Mouse (Mus musculus) CH12.LX (cell line): ENCODE measurements around the gene Gm19668. TPM values are rescaled to one million over a fixed set of nuclear protein-coding genes. Genes with fewer than 3 reads are reported as not detected.

Source experiments
- DNase-seq: peaks from one replicate; pipeline ENCODE4 v3.0.0-alpha.2; 2013; ENCODE audit errors: extremely low read depth
- H3K27ac ChIP-seq: 2 replicates; pipeline ENCODE4 v1.5.1; 2012; ENCODE audit warnings: low read depth, mild to moderate bottlenecking, control low read depth, moderate library complexity; ENCODE audit not compliant: insufficient read depth
- H3K27me3 ChIP-seq: replicated peaks from 2 replicates; pipeline ENCODE3; 2012; ENCODE audit warnings: inconsistent platforms
- H3K36me3 ChIP-seq, 2 experiments: replicated peaks in 1 of 2; 2 replicates each; pipeline versions ENCODE3 to v1.6.1; 2012; ENCODE audit warnings: inconsistent platforms in 1 of 2, low read length in 1 of 2, mild to moderate bottlenecking in 1 of 2, mixed read lengths in 1 of 2, moderate library complexity in 1 of 2; ENCODE audit not compliant: control insufficient read depth in 1 of 2, insufficient read depth in 1 of 2
- H3K4me1 ChIP-seq, 2 experiments: 2 replicates each; pipeline ENCODE4 v1.6.1; 2012; ENCODE audit warnings: inconsistent platforms in 1 of 2, moderate library complexity in 1 of 2; ENCODE audit not compliant: insufficient read depth in 2 of 2, control insufficient read depth in 1 of 2
- H3K4me2 ChIP-seq: 2 replicates; pipeline ENCODE4 v1.6.1; 2012; ENCODE audit warnings: low read depth, mild to moderate bottlenecking, control low read depth; ENCODE audit not compliant: poor library complexity, insufficient read depth, severe bottlenecking
- H3K4me3 ChIP-seq, 3 experiments: fragments of 150-350 bp in 1 of 3; sonication (generic) in 1 of 3; replicated peaks in 1 of 3; 2 replicates each; pipeline versions ENCODE3 to v1.5.1; 2011 to 2012; ENCODE audit warnings: low read depth in 2 of 3, low read length in 2 of 3, mild to moderate bottlenecking in 2 of 3, moderate library complexity in 2 of 3, control low read depth in 1 of 3, improper control_type of control experiment in 1 of 3, inconsistent platforms in 1 of 3, mixed read lengths in 1 of 3; ENCODE audit not compliant: poor library complexity in 1 of 3
- H3K79me2 ChIP-seq: replicated peaks from 2 replicates; pipeline ENCODE4 v1.6.1; 2012; ENCODE audit warnings: mild to moderate bottlenecking, moderate library complexity; ENCODE audit not compliant: control insufficient read depth, poor library complexity, insufficient read depth, severe bottlenecking; ENCODE audit errors: extremely low read depth
- H3K9ac ChIP-seq: 2 replicates; pipeline ENCODE4 v1.6.1; 2012; ENCODE audit warnings: low read depth, mild to moderate bottlenecking, control low read depth, moderate library complexity; ENCODE audit not compliant: insufficient read depth
- H3K9me3 ChIP-seq: replicated peaks from 2 replicates; pipeline ENCODE3; 2012; ENCODE audit warnings: low read length, inconsistent platforms, mixed read lengths
- CHD2 ChIP-seq: IDR thresholded peaks from 2 replicates; pipeline ENCODE4 v1.6.1; 2011; ENCODE audit warnings: low read length, improper control_type of control experiment
- EP300 ChIP-seq: IDR thresholded peaks from 2 replicates; pipeline ENCODE4 v1.6.1; 2011; ENCODE audit warnings: low read length, improper control_type of control experiment
- GABPA ChIP-seq: IDR thresholded peaks from 2 replicates; pipeline ENCODE4 v1.6.1; 2012; ENCODE audit warnings: low read depth, low read length, improper control_type of control experiment, inconsistent platforms; ENCODE audit not compliant: insufficient replicate concordance
- HCFC1 ChIP-seq: IDR thresholded peaks from 2 replicates; pipeline ENCODE4 v1.6.1; 2012; ENCODE audit warnings: low read depth, mild to moderate bottlenecking, inconsistent platforms, low read length, improper control_type of control experiment
- JUN ChIP-seq: IDR thresholded peaks from 2 replicates; pipeline ENCODE4 v1.6.1; 2011; ENCODE audit warnings: low read depth, mild to moderate bottlenecking, low read length, improper control_type of control experiment, moderate library complexity; ENCODE audit not compliant: insufficient read depth
- JUND ChIP-seq: conservative IDR thresholded peaks from 2 replicates; pipeline ENCODE4 v1.6.1; 2011; ENCODE audit warnings: low read depth, low read length, improper control_type of control experiment
- KAT2A ChIP-seq: IDR thresholded peaks from 2 replicates; pipeline ENCODE4 v1.6.1; 2012; ENCODE audit warnings: low read length, improper control_type of control experiment, inconsistent platforms; ENCODE audit not compliant: insufficient replicate concordance
- MAFK ChIP-seq: IDR thresholded peaks from 2 replicates; pipeline ENCODE4 v1.6.1; 2011; ENCODE audit warnings: low read length, improper control_type of control experiment; ENCODE audit not compliant: insufficient replicate concordance
- MAX ChIP-seq: IDR thresholded peaks from 2 replicates; pipeline ENCODE4 v1.6.1; 2011; ENCODE audit warnings: low read length, improper control_type of control experiment
- MEF2A ChIP-seq: IDR thresholded peaks from 2 replicates; pipeline ENCODE4 v1.6.1; 2014; ENCODE audit warnings: low read depth, mild to moderate bottlenecking, inconsistent platforms, low read length, improper control_type of control experiment, borderline replicate concordance
- MXI1 ChIP-seq: IDR thresholded peaks from 2 replicates; pipeline ENCODE4 v1.6.1; 2011; ENCODE audit warnings: mild to moderate bottlenecking, low read depth, low read length, improper control_type of control experiment
- PAX5 ChIP-seq: IDR thresholded peaks from 2 replicates; pipeline ENCODE4 v1.6.1; 2012; ENCODE audit warnings: low read length, inconsistent platforms, mixed read lengths
- RAD21 ChIP-seq: IDR thresholded peaks from 2 replicates; pipeline ENCODE4 v1.6.1; 2011; ENCODE audit warnings: low read depth, mild to moderate bottlenecking, low read length, improper control_type of control experiment, moderate library complexity
- SIN3A ChIP-seq: IDR thresholded peaks from 2 replicates; pipeline ENCODE4 v1.6.1; 2012; ENCODE audit warnings: low read length, improper control_type of control experiment, inconsistent platforms
- SMC3 ChIP-seq: IDR thresholded peaks from 2 replicates; pipeline ENCODE4 v1.6.1; 2011; ENCODE audit warnings: low read depth, low read length, improper control_type of control experiment
- UBTF ChIP-seq: IDR thresholded peaks from 2 replicates; pipeline ENCODE4 v1.6.1; 2012; ENCODE audit warnings: low read depth, mild to moderate bottlenecking, inconsistent platforms, low read length, improper control_type of control experiment, moderate library complexity
- ZC3H11A ChIP-seq: IDR thresholded peaks from 2 replicates; pipeline ENCODE4 v1.6.1; 2012; ENCODE audit warnings: low read depth, mild to moderate bottlenecking, inconsistent platforms, low read length, improper control_type of control experiment
- ZNF384 ChIP-seq: IDR thresholded peaks from 2 replicates; pipeline ENCODE4 v1.6.1; 2012; ENCODE audit warnings: low read depth, low read length, improper control_type of control experiment, inconsistent platforms
- dilution Hi-C: fragments of 300-500 bp; cut with MboI; formaldehyde crosslinking; loops from 2 replicates; pipeline ENCODE4 v1.14.3; 2020; ENCODE audit warnings: low sequenced_read_pairs; ENCODE audit not compliant: extremely low pct_unique_long_range_greater_than_20kb, extremely low pct_ligation_motif_present
- in situ Hi-C: fragments of 300-500 bp; cut with MboI; formaldehyde crosslinking; loops from 3 replicates; pipeline ENCODE4 v1.14.3; 2019; ENCODE audit warnings: low sequenced_read_pairs, low pct_ligation_motif_present, low pct_unique_long_range_greater_than_20kb, mixed read lengths
- polyA plus RNA-seq: library from polyadenylated mRNA; unstranded; fragments of >175 nt; gene quantifications from 2 replicates; pipeline ENCODE4 v1.2.1, GENCODE M21; 2012; ENCODE audit warnings: low read depth; ENCODE audit not compliant: insufficient read length
- total RNA-seq, 2 experiments: library from RNA; depleted of rRNA; stranded (reverse); fragments of 300-350 nt in 1 of 2; fragments of >200 nt in 1 of 2; gene quantifications; 2 replicates each; pipeline ENCODE4 v1.2.3; 2012 to 2014

Gene Gm19668
- total and polyA plus RNA-seq, 3 experiments = not detected

GRCm38 (mm10) chr10:77814382-77814781 lies 15.4 kb upstream of the Gm19668 start, which contains the start of gene Gm2696:
Gm2696 (plus strand) TSS chr10:77814682.
- H3K4me3 ChIP-seq = no peak within 1 kb of the TSS

DNA sequence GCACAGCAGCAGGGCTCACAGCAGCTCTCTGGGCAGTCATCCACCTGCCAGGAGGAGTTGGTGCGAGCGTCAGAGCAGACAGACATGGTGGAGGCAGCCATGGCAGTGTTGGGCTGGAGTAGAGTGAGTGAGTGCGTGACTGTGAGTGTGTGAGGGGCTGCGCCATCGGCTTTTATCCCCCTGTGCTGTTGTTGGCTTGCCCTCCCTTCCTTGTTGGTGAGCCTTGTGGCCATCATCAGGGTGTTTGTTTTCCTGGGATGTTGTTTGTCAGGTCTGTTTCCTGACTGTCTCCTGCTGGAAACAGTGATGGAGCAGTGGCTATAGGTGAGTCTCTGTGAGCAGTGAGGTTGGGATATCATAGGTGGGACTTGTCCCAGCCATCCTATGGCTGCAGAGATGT lies 12.8 kb upstream of the Gm19668 start, which contains the start of gene Gm9507:
TSS of gene Gm9507 (minus strand) at position 101 of the 400 bp plus-strand sequence.
- dilution Hi-C loops = no loop called here
- in situ Hi-C loops = no loop called here
- H3K27me3 ChIP-seq = peaks cover 62% of the 10 kb centered on the region
- no peak within 1 kb of the TSS for H3K27ac ChIP-seq
- H3K79me2 ChIP-seq = no peaks in the 10 kb centered on the region
- DNase-seq = no peak
- H3K4me3 ChIP-seq = no peak within 1 kb of the TSS
- no peak within 1 kb of the TSS for H3K4me2 ChIP-seq
- H3K9ac ChIP-seq = no peak within 1 kb of the TSS
- no peaks in the 10 kb centered on the region for H3K4me1 ChIP-seq
- H3K9me3 ChIP-seq = peaks cover 4% of the 10 kb centered on the region
- TF ChIP-seq SMC3 (no peak), MAFK (no peak), MAX (no peak), ZC3H11A (no peak), ZNF384 (no peak), GABPA (no peak), EP300 (no peak), MEF2A (no peak), KAT2A (no peak), SIN3A (no peak), RAD21 (no peak), JUND (no peak), CHD2 (no peak), JUN (no peak), MXI1 (no peak)
- TF ChIP-seq, all 38 proteins: peak for 0
- H3K36me3 ChIP-seq = no peaks in the 10 kb centered on the region

More at GRCm38 (mm10) chr10:77814382-77814781, 15.4 kb upstream of the Gm19668 start, which contains the start of gene Gm2696:
- H3K9ac ChIP-seq = no peak within 1 kb of the TSS
- peaks cover 76% of the 10 kb centered on the region for H3K27me3 ChIP-seq
- no peak within 1 kb of the TSS for H3K27ac ChIP-seq
- no peaks in the 10 kb centered on the region for H3K79me2 ChIP-seq
- no peaks in the 10 kb centered on the region for H3K36me3 ChIP-seq
- DNase-seq = no peak
- in situ Hi-C loops = no loop called here
- no peaks in the 10 kb centered on the region for H3K9me3 ChIP-seq
- dilution Hi-C loops = no loop called here
- H3K4me1 ChIP-seq = 0 out of 4 replicates have a peak, but pooled peaks cover 0 to 3% of the 10 kb centered on the region in 2 experiments
- H3K4me2 ChIP-seq = no peak within 1 kb of the TSS
- TF ChIP-seq HCFC1 (no peak), UBTF (no peak), PAX5 (no peak)
